Mouse (Mus musculus) liver, postnatal 0 days (tissue): ENCODE results near the gene Polr1e.

Experiments used
- CTCF ChIP-seq: sonication (generic); IDR thresholded peaks from 2 replicates; pipeline ENCODE4 v1.5.1; 2016; ENCODE audit warnings: antibody characterized with exemption, low read depth
- EP300 ChIP-seq: IDR thresholded peaks from 2 replicates; pipeline ENCODE4 v1.6.1; 2016; ENCODE audit warnings: antibody characterized with exemption, low read depth, mild to moderate bottlenecking

GRCm38 (mm10) chr4:44976026-44976615 is 42.3 kb upstream of the Polr1e start:
- TF ChIP-seq CTCF, result no peak
- no peak for TF ChIP-seq EP300
